Mouse (Mus musculus) CH12F3 (cell line): ENCODE data around the gene Slc16a12.
"Not testable (repeated sequence)": the region's sequence is repeated elsewhere in the genome, so short reads cannot be mapped to it uniquely, and the experiment has no call there.

Source experiments
- in situ Hi-C: fragments of 300-500 bp; cut with MboI; formaldehyde crosslinking; loops from 2 replicates; pipeline ENCODE4 v1.14.3; 2020; ENCODE audit warnings: low sequenced_read_pairs

Gene Slc16a12

GRCm38 (mm10) chr19:34746688-34747504 is at the start of gene Slc16a12:
TSS of gene Slc16a12 (minus strand) at chr19:34747289.
- in situ Hi-C loops = no loop called here

GRCm38 (mm10) chr19:34796396-34796795 is 49.3 kb upstream of the Slc16a12 start:
- in situ Hi-C loops = no loop called here

- in situ Hi-C loops = no loop called here
Measured at GRCm38 (mm10) chr19:34782491-34782890, 35.4 kb upstream of the Slc16a12 start.

GRCm38 (mm10) chr19:34778993-34779392 is 31.9 kb upstream of the Slc16a12 start:
- in situ Hi-C loops = no loop called here

- in situ Hi-C loops = no loop called here
Measured at GRCm38 (mm10) chr19:34778098-34778497, 31.0 kb upstream of the Slc16a12 start.

- in situ Hi-C loops = no loop called here
Measured at GRCm38 (mm10) chr19:34772775-34773174, 25.7 kb upstream of the Slc16a12 start.

- in situ Hi-C loops = no loop called here
Measured at GRCm38 (mm10) chr19:34770764-34771163, 23.7 kb upstream of the Slc16a12 start.

- in situ Hi-C loops = no loop called here
Measured at GRCm38 (mm10) chr19:34758754-34759153, 11.7 kb upstream of the Slc16a12 start.

GRCm38 (mm10) chr19:34756561-34757240 is 9.6 kb upstream of the Slc16a12 start:
- in situ Hi-C loops = no loop called here

GRCm38 (mm10) chr19:34755680-34756079 is 8.6 kb upstream of the Slc16a12 start:
- in situ Hi-C loops = no loop called here

- in situ Hi-C loops = no loop called here
Measured at GRCm38 (mm10) chr19:34753243-34753642, 6.2 kb upstream of the Slc16a12 start.

GRCm38 (mm10) chr19:34752391-34753092 is 5.5 kb upstream of the Slc16a12 start:
- in situ Hi-C loops = no loop called here

GRCm38 (mm10) chr19:34751150-34751549 is 4.1 kb upstream of the Slc16a12 start:
- in situ Hi-C loops = no loop called here

GRCm38 (mm10) chr19:34748992-34749391 is 1.9 kb upstream of the Slc16a12 start:
- in situ Hi-C loops = no loop called here

- in situ Hi-C loops = not testable (repeated sequence)
Measured at GRCm38 (mm10) chr19:34747969-34748368, 880 bp upstream of the Slc16a12 start.

GRCm38 (mm10) chr19:34746201-34746600 is 888 bp downstream of the Slc16a12 start:
- in situ Hi-C loops = no loop called here

GRCm38 (mm10) chr19:34745012-34745411 is 2.1 kb downstream of the Slc16a12 start:
- in situ Hi-C loops = no loop called here

GRCm38 (mm10) chr19:34737916-34738315 is 9.2 kb downstream of the Slc16a12 start:
- in situ Hi-C loops = no loop called here

- in situ Hi-C loops = no loop called here
Measured at GRCm38 (mm10) chr19:34735900-34736299, 11.2 kb downstream of the Slc16a12 start.

GRCm38 (mm10) chr19:34733020-34733419 is 14.1 kb downstream of the Slc16a12 start:
- in situ Hi-C loops = no loop called here

- in situ Hi-C loops = no loop called here
Measured at GRCm38 (mm10) chr19:34731356-34731755, 15.7 kb downstream of the Slc16a12 start.

- in situ Hi-C loops = no loop called here
Measured at GRCm38 (mm10) chr19:34730584-34730983, 16.5 kb downstream of the Slc16a12 start.
